Mouse (Mus musculus) stomach, postnatal 0 days (tissue): ENCODE results near the gene Ccdc155.

Source experiments
- CTCF ChIP-seq: IDR thresholded peaks from 2 replicates; pipeline ENCODE4 v1.5.1; 2016; ENCODE audit warnings: antibody characterized with exemption, low read depth, mild to moderate bottlenecking, moderate library complexity
- EP300 ChIP-seq: optimal IDR thresholded peaks from 2 replicates; pipeline ENCODE3; 2016; ENCODE audit warnings: antibody characterized with exemption

DNA sequence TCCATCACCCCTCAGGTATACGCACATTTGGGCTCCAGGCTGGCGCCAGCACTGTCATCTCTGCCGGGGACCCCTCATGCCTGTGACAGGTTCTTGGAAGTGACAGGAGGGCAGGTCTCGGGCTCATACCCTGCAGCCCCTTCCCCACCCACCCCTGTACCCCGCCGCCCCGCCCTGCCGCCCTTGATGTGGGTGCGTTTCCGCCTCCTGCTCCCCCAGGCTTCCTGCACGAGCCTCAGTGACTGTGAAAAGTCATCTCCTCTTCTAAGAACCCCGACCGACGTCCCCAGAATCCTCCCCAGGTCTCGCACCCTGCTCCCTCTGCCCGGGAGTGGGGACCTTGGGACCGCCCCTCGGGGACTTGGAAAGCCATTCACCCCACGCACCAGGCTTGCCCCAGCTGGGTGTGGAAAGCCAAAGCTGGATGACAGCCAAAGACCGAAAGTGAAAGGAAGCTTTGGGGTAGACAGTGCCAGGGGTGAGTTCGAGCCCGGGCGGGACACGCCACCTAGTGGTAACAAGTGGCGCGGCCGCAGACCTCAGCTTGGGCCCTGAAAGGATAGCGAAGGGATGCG is 68.6 kb downstream of the Ccdc155 start, which contains the start of the genes Gm45713 and Flt3l:
- TF ChIP-seq CTCF, result peak; percentile 99
- TF ChIP-seq EP300, result no peak
